Mouse (Mus musculus) heart, postnatal 36 days (tissue): ENCODE data around the gene Mafg. TPM values are rescaled to one million over a fixed set of nuclear protein-coding genes. Genes with fewer than 3 reads are reported as not detected.
A peak's percentile ranks its signal among the peaks of the same experiment; 100 is the strongest.

Experiments
- DNase-seq, 2 experiments: peaks; one replicate each; pipeline ENCODE4 v3.0.0; 2021 to 2022
- intact Hi-C: fragments of 180-260 bp; cut with DNase I; formaldehyde crosslinking; loops from one replicate; pipeline ENCODE4 v1.15.1; 2025
- total RNA-seq, 2 experiments: library from RNA; stranded (reverse); gene quantifications; 2 replicates each; pipeline ENCODE4 v1.2.3; 2021

Mafg gene
- total RNA-seq, 2 experiments from 2014 or later, result 39.3 to 43.8 TPM

DNA sequence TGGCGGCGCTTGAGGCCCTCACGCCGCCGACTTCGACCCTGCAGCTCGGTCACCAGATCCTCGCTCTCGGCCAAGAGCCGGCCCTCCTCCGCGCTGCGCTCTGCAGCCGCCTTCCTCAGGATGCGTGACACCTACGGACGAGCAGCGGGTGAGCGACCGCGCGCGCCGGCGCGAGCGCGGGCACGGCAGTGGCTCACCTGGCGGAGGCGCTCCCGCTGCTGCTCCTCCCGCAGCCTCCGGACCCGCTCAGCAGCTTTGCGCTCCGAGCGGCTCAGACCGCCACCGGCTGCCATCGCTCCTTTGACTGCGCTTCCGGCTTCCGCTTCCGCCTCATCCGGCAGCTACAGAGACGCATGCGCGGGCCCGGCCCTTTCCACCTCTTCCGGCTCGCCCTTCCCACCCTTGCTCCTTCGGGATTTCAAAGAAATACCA, 8.7 kb downstream of the Mafg start:
- peak; percentile 83 to 88 for DNase-seq
- intact Hi-C loops, result loop anchor here (1.0 to 5.0 kb wide), 2 partner anchors 48 to 88 kb away; partner anchors contain the start of gene Aspscr1

DNA sequence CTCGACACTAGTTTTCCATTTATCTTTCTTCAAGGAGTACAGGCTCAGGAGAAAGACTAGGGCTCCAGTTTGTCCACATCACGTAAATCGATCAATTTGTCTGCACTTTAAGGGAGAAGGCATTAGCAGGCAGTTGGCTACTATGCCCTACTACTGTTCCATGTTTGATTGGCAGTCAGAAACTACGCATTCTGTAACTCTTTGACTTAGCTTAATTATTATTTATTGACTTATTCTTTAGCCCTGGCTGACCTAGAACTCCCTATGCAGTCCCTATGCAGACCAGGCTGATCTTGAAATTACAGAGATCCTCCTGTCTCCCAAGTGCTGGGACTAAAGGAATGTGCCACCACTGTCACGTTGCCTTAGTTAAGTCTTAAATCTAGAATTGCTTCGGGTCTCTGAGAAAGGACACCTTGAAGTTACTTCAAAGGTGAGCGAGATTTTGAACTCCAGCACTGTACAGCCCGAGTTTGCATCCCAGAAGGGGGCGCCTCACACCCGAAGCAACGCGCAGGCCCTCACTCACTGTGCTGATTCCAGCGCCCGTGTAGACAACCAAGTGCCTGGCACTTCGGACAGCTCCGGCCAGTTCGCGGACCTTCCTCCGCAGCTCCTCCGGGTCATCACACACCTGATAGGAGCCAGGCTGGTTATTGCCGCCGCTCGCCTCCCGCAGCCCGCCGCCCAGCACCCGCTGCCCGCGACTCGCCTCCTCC, 9.3 kb downstream of the Mafg start:
- peak; percentile 64 to 69 for DNase-seq
- intact Hi-C loops, result loop anchor here (1.0 kb wide), 1 partner anchor 88 kb away; no protein-coding TSS in a partner anchor

DNA sequence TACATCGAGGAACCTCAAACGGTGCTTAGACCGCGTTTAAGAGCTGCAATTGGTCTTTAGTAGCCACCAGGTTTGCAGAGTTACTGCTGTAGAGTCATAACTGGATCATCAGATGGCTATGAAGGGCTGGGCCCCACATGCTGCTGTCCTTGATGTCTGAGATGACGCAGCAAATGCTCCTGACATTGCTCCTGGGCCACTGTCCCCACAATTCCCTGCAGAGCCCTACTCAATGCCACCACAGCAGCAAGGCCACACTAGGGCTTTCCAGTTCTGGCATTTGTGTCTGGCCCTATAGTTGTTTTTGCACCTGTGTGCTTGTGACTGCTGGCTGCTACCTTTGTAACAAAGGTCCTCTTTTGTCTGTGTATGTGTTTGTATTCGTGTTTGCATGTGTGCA, 10.6 kb downstream of the Mafg start:
- intact Hi-C loops, result no loop called here
- DNase-seq, result no peak

DNA sequence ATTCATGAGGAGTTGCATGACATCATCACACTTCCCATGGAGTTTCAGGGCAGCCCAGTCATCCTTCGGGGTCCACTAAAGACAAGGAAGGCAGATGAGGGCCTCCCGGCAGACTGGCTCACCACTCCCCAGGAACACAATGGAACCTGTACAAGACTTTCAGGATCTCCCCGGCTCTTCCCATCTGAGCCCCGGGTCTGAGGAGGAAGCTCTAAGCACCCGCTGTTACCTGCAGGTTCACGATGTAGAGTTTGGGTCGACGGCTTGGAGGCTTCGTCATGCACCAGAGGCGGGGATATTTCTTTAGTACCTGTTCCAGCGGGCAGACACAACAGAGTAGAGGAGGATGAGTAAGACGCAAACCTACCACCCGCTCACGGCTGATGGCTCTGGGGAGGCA, 13.2 kb downstream of the Mafg start:
- intact Hi-C loops, result no loop called here
- no peak for DNase-seq

DNA sequence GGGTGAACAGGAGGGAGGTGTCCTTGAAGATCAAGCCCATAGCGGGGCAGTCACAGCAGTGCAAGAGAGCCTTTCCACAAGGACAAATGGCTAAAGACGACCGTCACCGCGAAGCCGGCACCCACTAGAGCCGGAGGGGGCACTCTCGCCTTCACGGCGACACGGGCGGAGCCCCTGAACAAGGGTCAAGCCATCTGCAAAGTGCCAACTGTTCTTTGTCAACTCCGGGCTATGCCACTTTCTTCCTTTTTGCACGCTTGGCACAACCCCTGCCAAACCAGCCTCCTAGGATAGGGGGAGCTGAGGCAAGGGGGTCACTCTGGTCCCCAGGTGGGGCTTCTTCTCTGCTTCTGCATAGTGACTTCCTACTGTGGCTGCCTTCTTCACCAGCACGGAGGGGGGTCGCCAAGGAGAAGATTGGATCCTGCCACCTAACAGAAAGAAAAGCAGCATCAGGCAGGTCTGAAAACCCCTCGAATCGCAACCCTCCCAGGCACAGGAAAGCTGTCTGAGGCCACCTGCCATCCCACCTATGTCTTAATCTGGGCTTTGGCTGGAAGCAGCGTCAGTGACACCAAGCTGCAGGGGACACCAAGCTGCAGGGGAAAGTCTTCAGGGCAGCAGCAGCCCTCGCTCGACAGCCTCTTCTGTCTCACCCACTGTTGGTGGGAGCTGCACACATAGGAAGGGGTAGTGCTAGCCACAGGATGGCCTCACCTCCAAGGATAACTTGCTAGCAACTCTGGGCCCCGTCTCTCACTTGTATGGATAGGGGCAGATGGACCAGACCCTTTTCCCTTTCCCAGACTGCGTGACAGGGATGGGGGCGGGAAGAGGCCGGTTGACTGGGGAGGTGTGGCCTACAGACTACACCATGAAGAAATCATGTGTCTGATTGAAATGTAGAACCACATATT, 14.5 kb downstream of the Mafg start:
- intact Hi-C loops, result no loop called here

DNA sequence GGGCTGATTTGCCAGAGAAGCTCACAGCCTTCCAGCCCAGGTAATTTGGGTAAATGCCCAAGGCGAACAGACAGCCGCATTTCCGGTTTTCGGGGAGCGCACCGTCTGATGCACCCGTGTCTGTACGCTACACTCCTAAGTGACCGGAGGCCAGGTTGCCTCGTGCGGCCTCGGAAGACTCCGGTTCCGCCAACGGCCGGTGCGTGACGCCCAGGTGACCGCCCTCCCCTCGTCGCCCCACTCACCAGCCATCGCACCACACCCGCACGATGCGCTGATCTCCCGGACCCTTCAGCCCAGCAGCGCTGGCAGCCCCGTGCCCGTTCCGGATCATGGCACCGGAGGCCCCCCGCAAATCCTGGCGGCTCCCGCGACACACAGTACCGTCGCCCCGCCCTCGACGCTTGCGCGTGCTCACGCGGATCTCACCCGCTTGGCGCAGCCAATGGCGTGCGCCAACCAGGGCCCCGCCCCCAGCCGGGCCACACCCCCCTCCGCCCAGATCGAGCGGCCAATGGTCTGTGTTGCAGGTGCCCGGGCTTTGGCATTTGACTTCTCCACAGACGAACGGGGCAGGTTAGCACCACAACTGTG, 15.8 kb downstream of the Mafg start, which contains the start of gene Pcyt2:
Gene Pcyt2 (minus strand): TSS at position 418 of the 594 bp plus-strand sequence.
- intact Hi-C loops, result no loop called here
- peak; percentile 84 to 86 for DNase-seq

More for the DNA sequence above, 14.5 kb downstream of the Mafg start:
- no peak for DNase-seq

DNA sequence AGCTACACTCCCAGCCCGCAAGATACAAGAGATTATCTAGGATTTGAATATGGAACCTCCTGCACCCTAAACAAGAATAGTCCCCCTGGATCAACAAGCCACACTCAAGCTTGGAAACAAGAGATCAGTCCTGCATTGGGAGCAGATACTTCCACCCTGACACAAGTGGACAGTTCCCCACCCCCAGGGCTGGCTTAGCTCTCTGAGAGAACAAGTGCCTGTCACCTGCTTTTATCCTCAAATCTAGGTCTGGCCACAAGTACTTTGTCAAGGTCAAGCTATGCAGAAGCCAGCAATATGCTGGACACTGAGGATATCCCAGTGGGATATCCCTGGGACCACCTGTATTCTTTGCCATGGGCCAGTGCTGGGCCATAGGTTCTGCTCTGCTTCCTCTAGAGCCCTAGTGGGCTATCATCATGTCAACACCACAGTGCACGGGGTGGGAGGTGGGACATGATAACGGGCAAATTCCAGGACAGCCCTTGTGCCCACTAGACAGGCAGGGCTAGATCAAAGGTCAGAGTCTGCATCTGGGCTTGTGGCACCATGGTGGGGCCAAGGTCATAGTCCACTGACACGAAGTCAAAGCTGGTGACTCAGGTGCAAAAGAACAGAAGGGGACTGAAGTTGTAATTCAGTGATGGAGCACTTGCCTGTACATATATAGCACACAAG, 16.6 kb downstream of the Mafg start:
- intact Hi-C loops, result no loop called here

DNA sequence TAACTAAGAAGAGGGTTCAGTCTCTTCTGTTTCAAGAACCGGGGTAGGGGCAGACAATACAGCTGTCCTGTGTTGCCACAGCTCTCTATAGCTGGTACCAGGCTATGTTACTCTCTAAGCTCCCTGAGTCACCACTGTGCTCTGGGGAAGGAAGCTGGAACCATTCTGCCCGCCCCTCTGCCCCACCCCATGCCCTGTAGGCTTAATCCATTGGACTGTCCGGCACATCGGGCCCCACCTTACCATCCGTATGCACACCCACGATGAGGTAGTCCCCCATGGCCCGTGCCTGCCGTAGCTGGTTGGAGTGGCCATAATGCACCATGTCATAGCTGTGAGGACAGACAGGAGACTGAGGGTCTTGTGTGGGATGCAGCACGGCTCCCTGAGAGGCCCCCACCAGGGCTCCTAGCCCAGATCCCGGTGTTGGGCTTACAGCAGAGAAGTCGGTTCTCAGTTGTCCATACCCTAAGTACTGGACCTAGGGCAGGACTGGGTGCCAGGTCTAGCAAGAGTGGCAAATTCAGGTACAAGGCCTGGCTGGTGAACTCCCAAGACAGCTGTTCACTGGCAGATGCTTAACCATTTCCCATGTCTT, 17.7 kb downstream of the Mafg start:
- no peak for DNase-seq
- intact Hi-C loops, result no loop called here

More for the DNA sequence above, 16.6 kb downstream of the Mafg start:
- DNase-seq, result no peak

DNA sequence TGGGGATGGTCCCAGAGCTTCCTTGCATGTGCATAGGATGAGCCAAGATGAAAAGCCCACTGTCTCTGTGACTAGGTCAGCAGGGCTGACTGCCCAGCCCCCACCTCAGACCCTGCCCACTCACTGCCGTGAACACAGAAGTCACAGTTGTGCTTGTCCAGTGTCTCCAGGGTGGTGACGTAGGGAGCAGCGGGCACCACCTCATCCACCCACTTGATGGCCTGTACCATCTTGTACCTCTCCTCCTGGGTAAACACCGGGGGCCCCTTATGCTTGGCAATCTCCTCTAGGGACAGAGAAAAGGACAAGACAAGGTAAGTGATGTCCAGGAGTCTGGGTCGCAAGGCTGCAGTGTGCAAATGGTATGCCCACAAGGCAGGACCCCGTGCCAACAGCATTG, 18.2 kb downstream of the Mafg start:
- intact Hi-C loops, result no loop called here
- no peak for DNase-seq

DNA sequence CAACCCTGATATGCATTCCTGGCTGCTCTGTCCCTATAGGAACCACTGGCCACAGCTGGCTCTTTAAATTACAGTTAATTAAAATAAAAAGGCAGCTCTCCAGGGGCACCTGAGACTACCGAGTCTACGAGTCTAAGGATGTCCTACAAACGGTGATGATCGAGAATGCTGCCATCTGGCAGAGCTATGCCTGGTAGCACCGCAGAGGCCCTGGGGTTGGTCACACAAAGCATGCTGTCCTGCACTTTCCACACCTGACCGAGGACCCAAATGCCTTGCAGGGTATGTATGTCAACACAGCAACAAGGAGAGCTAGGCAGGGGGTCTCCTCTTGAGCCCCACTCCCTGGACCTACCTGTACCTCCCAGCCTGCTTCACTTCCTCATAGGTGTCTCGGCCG, 19.4 kb downstream of the Mafg start:
- no peak for DNase-seq
- intact Hi-C loops, result no loop called here

DNA sequence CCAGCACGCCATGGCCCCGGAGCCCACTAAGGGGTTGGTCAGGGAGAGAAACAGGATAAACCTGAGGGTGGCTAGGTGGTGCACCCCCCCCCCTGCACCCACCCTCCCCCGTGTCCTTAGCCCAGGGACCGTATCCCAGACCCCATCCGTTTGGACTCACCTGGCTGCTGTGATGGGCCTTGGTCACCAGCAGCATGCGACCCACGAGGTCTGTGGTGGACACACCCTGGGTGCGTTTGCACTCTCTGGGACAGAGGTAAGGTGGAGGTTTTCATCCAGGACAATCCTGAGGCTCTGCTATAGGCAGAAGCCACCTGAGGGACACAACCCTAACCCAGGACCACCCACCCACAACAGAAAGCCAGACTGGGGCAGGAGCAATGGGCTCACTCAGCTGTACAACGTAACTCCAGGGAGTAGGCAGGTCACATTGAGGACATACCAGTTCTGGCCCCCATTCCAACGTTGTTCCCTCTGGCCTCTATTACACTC, 19.9 kb downstream of the Mafg start:
- no peak for DNase-seq
- intact Hi-C loops, result no loop called here

DNA sequence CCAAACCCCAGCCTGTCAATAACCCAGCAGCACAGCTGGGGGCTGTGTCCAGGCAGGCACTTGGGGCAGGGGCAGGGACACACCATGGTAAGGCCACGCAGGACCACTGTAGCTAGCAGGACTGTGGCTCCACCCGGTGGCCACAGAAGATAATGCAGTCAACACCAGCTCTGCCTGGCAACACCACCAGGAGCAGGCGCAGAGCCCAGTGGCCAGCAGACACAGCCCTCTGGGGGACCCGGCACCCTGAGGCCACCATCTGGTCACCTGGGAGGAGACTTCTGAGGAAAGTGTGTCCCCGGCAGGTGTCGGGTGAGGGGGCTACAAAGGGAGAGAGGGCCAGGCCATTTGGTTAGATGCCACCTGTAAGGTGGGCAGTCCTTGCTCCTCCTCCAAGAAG, 20.6 kb downstream of the Mafg start:
- DNase-seq, result peak; percentile 73 to 82
- intact Hi-C loops, result loop anchor here (1.0 kb wide), 2 partner anchors 96 to 123 kb away; no protein-coding TSS in a partner anchor

DNA sequence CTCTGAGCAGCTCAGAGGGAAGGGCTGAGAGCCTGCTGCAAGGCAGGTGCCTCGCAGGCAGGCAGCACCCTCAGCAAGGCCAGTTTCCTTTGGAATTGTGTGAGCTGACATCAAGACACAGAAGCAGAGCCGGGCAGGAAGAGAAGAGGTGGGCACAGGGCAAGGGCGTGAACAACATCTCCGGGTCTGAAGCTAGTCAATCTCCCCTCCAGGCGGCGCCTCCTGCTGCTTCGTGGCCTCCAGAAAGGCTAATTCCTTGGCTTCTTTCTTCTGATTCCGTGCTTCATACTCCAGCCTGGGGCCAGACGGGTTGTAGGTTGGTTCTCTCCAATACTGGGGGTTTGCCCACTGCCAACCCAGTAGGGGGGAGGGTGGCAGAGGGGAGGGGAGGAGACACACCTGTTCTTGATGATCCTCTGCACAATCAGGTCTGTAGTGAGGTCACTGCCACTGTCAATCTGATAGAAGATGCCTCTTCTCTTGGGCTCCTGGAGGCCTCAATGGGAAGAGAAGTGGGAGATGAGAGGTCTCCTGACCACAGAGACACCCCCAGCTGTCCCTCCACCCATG, 22.8 kb downstream of the Mafg start:
- intact Hi-C loops, result no loop called here
- DNase-seq, result no peak

DNA sequence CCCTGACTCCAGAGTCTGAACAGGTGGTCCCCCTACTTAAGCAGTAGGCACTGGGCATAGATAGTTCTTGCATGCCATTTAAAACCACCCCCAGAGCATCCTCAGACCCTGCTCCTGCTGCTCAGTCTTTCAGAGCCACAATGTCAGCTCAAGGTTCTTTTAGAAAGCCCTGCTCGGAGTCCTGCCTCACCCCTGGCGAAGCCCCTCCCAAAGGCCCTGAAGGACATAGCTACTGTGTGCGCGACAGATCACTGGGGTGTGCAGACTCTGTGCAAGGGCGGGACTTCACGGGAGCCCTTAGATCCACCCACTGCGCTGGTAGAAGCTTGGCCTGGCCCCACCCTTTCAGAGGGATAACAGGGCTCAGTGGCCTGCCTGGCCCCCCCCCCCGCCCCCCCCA, 24.1 kb downstream of the Mafg start:
- intact Hi-C loops, result no loop called here
- DNase-seq, result no peak

DNA sequence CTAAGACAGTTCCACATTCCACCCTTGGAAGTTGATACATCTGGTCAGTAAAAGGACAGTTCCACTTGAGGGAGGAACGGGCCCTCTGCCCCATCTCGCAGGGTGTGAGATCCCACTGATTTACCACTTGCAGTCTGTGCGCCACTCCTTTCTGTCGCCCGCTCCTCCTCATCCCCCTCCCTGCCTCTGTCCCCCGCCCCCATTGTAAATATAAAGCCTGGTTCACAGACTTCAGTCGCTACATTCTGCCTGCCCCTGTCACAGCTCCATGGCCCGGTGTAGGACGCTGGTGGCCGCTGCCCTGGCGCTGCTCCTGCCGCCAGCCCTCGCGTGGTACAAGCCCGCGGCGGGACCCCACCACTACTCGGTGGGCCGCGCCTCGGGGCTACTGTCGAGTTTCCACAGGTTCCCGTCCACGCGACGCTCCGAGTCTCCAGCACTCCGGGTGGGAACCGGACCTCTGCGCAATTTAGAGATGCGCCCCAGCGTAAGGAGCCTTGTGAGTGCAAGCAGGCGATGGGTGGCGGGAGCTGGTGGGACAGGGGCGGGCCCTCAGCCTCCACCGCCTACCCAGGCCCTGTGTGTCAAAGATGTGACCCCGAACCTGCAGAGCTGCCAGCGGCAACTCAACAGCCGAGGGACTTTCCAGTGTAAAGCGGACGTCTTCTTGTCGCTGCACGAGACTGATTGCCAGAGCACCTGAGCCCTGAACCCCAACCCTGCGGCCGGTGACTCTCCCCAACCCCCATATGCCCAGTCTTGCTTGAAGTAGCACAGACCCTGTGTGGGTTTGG, 25.0 kb downstream of the Mafg start, which contains the start of gene Npb:
Gene Npb (plus strand): TSS at position 237 of the 794 bp plus-strand sequence.
- intact Hi-C loops, result no loop called here
- no peak for DNase-seq

DNA sequence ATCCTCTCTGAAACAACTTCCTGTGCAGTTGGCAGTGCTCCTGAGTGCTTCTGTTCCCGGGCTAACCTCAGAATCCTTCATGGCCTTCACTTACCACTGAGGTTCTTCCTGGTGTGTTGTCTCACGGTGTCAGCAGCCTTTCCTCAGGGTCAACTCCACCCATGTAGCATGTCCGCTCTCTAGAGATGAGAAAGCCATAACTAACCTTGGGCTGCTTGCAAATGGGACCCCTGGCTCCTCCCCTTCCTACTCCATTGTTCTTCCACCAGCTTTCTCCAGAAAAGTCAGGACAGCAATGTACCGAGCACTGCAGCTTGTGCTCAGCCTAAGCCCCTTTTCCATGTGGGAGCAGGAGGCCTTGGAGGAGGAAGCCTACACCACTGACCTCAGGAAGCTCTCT, 26.6 kb downstream of the Mafg start:
- DNase-seq, result no peak

DNA sequence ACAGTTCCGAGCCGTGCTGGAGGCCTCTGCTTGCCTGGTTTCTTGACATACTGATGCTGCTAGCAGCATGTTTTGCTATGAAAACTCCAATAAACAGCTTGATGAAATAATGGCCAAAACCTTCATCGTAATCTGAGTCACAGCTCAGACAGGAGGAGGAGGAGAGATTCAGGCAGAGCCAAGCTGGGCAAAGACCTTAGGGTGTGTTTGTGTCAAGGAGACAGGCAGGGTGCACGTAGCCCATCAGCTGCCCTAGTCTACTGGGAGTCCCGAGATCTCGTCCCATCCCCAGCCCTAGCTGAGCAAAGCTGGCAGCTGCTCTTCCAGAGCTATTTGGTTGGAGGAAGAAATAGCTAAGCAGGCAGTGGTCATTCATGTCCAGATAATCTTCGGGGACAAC, 27.7 kb downstream of the Mafg start:
- intact Hi-C loops, result no loop called here
- no peak for DNase-seq

More for the DNA sequence above, 26.6 kb downstream of the Mafg start:
- intact Hi-C loops, result no loop called here

DNA sequence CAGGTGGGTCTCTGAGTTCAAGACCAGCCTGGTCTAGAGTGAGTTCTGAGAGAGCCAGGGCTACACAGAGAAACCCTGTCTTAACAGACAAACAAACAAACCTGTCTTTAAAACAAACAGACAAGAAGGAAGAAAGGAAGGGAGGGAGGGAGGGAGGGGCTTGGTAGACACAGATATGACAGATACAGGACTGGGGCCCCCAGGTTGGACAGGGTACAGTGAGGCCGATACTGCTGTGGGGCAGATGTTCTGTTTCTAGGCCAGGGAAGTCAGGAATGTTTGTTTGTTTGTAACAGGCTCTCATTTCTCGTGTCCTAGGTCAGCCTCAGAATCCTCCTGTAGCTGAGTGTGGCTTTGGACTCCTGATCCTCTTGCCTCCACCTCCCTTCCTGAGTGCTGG, 29.9 kb downstream of the Mafg start:
- DNase-seq, result no peak
- intact Hi-C loops, result no loop called here

DNA sequence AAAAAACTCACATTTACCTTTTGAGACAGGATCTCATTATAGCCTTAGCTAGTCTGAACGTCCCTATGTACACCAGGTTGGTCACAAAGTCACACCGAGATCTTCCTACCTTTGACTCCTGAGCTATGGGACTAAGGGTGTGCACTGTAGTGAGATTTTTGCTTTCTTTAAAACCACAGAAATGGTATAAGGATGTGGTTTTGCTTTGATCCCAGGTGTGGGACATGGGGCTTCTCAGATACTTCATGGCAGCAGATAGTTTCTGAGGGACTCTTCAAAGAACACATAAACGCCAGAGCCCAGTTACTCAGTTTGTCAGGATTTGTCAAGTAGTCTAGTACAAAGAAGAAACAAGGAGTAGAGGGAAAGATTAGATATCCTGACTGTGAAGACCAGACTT, 32.7 kb downstream of the Mafg start:
- no peak for DNase-seq
- intact Hi-C loops, result no loop called here
